Mouse (Mus musculus) CH12.LX (cell line): ENCODE measurements around the gene Ubl3.

ENCODE experiments used
- CTCF ChIP-seq, 2 experiments: IDR thresholded peaks in 1 of 2; conservative IDR thresholded peaks in 1 of 2; 2 replicates each; pipeline ENCODE4 v1.5.1; 2011 to 2012; ENCODE audit warnings: low read depth in 2 of 2, low read length in 2 of 2, improper control_type of control experiment in 1 of 2, inconsistent platforms in 1 of 2, mild to moderate bottlenecking in 1 of 2, moderate library complexity in 1 of 2
- POLR2A ChIP-seq: IDR thresholded peaks from 2 replicates; pipeline ENCODE4 v1.6.1; 2011; ENCODE audit warnings: low read depth, mild to moderate bottlenecking, improper control_type of control experiment, low read length

DNA sequence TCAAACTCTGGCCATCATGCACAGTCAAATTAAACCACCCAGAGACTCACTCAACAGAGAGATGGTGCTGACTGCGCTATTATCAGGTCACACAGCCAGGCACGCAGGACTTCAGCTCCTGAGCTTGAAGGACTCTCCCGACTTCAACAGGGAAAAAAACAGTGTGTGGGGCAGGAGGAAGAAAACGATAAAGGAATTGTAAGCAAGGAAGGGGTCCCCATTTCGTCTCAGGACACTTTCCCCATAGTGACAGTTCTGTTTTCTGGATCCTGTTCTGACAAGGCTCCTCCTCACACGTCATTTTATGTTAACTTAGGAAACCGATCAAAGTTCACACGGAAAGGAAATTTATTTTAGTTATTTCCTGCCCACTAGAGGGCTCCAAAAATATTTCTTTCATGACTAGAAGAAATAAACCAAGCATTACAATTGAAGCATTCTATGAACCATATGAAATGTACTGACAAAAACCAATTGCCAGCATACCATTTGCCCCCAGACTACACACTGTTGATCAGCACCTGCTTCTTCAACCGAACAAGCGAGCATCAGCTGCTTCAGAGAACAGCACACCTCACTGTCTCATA is 4.6 kb downstream of the Ubl3 start:
- TF ChIP-seq CTCF (conservative IDR thresholded peaks at IDR 0.05 in 1 of 2, IDR thresholded peaks at IDR 0.05 in 1 of 2; ENCODE audit: low read depth in 2 of 2, low read length in 2 of 2), result peak in 1 of 2 experiments; percentile 67; a peak in 2 of 4 replicates
- no peak for TF ChIP-seq POLR2A
